Mouse (Mus musculus) ES-CJ7 (cell line): ENCODE measurements around the gene Camk1d.

Source experiments
- DNase-seq: peaks from one replicate; pipeline ENCODE4 v3.0.0; 2011; ENCODE audit warnings: low read depth, low spot score

Camk1d gene

GRCm38 (mm10) chr2:5249969-5250368 is 464.3 kb downstream of the Camk1d start:
- peak; percentile 37 for DNase-seq

- DNase-seq, result peak; percentile 78
Observed at GRCm38 (mm10) chr2:5249199-5249598, 465.1 kb downstream of the Camk1d start.
